Mouse (Mus musculus) lung, postnatal 10 days (tissue): Measurements from ENCODE around the gene Spint2.
A peak's percentile ranks its signal among the peaks of the same experiment; 100 is the strongest.
"Not testable (repeated sequence)": the region's sequence is repeated elsewhere in the genome, so short reads cannot be mapped to it uniquely, and the experiment has no call there.

ENCODE experiments used
- DNase-seq: peaks from one replicate; pipeline ENCODE4 v3.0.0; 2021

Gene Spint2

GRCm38 (mm10) chr7:29237596-29237995, 44.1 kb downstream of the Spint2 start:
- not testable (repeated sequence) for DNase-seq

- DNase-seq = no peak
These were observed 45.1 kb downstream of the Spint2 start for GRCm38 (mm10) chr7:29236593-29236992.

- no peak for DNase-seq
These were observed 47.1 kb downstream of the Spint2 start for GRCm38 (mm10) chr7:29234661-29235060.

- peak; percentile 77 for DNase-seq
These were observed 48.0 kb downstream of the Spint2 start for GRCm38 (mm10) chr7:29233745-29234144.

DNA sequence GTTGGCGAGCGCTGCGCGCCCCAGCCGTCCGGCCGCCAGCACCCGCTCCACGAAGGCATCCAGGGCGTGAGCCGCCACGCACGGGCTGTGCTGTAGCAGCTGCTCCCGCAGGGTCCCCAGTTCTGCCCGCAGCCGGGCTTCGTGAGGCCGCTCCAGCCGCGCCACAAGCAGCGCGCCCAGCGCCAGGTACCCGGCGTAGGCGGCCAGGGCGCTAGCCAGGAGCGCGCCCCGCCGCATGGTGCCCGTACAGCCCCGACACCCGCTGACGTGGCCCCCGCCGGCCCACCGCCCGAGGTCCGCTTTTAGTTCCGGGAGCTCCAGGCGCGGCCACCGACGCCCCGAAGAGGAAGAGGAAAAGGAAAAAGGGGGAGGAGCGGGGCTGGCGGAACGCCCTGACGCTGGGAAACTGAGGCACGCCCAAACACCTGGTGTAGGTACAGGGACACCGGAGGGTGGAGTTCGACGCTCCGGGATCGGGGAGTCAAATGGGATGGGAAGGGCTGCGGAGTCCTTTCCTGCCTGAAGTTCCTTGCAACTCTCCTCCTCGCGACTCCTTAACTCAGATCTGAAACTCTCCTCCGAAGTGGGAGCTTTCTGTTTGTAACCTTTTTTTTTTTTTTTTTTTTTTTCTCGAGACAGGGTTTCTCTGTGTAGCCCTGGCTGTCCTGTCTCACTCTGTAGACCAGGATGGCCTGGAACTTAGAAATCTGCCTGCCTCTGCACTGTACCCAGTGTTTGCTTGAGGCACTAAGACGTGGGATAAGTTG, 49.3 kb downstream of the Spint2 start, which contains the start of gene Kcnk6:
TSS of gene Kcnk6 (minus strand) at position 269 of the 767 bp plus-strand sequence.
- DNase-seq = peak; percentile 73

DNA sequence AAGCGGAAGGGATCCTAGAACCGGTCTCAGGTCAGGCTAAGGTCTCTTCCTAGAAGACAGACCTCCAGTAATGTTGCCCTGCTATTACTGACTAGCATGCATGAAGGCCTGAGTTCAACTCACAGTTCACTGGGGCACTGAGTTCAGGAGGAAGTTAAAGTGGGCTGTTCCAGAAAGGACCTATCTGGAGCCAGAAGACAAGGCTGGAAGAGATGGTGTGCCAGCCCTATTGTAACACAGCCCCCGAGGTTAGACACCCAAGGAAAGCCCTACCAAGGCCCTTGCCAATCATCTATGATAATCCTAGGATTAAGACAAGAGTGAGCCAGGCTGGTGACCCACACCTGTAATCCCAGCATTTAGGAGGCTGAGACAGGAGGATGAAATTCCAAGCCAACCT, 50.2 kb downstream of the Spint2 start:
- no peak for DNase-seq

DNA sequence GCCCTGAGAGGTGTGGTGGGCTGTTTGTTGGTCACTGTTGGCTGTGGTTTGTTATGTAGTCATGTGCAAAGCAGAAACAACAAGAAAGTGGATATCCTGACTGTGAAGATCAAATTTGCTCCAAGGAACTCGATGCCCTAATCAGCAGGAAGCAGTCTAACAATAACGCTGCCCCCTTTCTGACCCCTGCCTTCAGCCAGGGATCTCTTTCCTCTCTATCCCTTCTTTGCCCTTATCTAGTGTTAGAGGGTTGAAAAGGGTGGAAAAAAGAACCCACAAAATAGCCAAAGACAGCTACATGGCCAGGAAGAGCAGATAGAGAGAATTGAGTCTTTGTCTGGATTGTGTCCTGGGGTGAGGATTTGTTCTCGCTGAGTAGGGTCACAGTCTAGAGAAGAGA, 51.2 kb downstream of the Spint2 start:
- DNase-seq = no peak

DNA sequence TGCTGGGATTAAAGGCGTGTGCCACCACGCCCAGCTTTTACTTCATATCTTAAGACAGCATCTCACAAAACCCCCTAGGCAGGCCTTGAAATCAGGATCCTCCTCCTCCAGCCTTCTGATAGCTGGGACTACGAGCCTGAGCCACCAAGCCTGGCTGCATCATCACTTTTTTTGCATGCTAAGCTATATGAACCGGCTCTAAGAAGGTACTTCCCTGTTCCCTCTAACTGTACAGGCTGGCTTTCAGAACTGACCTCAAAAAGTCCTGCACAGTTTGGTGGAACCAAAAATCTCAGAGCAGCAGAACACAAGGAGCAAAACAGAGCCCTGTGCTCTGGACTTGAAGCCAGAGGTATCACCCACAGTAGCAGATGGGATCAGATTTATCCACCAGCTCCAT, 53.5 kb downstream of the Spint2 start:
- DNase-seq = no peak

DNA sequence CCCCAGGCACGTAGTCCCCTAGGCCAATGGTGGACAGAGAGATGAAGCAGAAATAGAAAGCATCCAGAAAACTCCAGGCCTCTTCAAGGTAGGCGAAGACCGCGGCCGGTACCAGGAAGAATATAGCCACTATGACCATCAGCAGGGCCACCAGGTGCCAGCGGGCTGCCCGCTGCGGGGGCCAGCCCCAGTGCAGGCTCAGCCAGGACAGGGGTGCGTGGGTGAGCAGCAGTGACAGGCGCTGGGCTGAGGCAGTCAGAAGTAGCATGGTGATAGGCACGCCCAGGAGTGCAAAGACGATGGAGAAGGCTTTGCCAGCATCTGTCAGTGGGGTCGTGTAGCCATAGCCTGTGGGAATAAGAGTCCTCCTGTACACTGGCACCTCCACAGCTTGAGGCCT, 56.2 kb downstream of the Spint2 start:
- no peak for DNase-seq

- no peak for DNase-seq
These were observed 56.8 kb downstream of the Spint2 start for GRCm38 (mm10) chr7:29224756-29225394.

DNA sequence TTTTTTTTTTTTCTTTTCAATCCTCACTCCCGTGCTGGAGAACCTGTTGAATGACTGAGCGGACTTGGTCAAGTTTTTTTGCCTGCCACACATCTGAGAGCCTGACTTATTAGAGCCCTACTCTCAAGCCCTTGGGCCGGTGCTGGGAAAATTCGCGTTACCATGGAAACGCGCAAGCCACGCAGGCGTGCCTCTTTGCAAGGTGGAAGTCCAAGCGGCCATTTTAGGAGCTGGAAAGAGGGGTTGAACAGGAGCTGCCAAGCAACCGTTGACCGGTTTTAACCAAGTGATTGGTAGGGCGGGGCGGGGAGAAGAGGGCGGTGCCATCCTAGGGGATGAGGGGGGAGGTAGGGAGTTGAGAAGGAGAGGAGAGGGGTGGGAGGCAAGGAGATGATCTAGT, 66.9 kb downstream of the Spint2 start:
- no peak for DNase-seq

GRCm38 (mm10) chr7:29214236-29214635, 67.5 kb downstream of the Spint2 start:
- DNase-seq = no peak

- DNase-seq = peak; percentile 44
These were observed 68.0 kb downstream of the Spint2 start, which contains the start of gene Catsperg1 for GRCm38 (mm10) chr7:29213675-29214082. TSS of gene Catsperg1 (minus strand) at chr7:29214035.

DNA sequence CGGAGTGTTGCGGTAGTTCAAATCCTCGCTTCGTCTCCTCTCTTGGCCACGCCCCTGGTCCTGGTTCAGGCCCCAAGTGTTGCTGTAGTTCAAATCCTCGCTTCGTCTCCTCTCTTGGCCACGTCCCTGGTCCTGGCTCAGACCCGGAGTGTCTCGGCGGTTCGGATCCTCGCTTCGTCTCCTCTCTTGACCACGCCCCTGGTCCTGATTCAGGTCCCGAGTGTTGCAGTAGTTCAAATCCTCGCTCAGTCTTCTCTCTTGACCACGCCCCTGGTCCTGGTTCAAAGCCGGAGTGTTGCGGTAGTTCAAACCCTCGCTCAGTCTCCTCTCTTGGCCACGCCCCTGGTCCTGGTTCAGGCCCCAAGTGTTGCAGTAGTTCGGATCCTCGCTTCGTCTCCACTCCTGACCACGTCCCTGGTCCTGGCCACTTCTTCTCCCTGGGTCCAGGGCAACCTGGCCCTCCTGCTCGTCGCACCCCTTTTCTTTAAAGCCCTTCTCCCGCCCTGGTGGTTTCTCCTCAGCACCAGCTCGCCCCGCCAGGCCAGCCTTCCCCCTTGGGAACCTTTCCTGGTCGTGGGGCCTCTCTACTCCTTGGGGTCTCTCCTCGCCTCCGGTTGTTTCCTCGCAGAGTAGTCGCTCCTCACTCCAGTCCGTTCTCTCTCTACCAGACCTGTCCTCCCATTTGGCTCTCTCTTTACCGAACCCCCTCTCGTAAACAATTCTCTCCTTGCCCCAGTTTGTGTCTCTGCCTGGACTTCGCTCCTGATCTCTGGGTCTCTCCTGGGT, 68.7 kb downstream of the Spint2 start:
- DNase-seq = peak; percentile 10

DNA sequence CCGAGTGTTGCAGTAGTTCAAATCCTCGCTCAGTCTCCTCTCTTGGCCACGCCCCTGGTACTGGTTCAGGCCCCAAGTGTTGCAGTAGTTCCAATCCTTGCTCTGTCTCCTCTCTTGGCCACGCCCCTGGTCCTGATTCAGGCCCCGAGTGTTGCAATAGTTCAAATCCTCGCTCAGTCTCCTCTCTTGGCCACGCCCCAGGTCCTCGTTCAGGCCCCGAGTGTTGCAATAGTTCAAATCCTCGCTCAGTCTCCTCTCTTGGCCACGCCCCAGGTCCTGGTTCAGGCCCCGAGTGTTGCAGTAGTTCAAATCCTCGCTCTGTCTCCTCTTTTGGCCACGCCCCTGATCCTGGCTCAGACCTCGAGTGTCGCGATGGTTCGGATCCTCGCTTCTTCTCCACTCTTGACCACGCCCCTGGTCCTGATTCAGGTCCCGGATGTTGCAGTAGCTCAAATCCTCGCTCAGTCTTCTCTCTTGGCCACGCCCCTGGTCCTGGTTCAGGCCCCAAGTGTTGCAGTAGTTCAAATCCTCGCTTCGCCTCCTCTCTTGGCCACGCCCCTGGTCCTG, 69.4 kb downstream of the Spint2 start:
- peak; percentile 50 for DNase-seq

- DNase-seq = peak; percentile 97
These were observed 70.1 kb downstream of the Spint2 start for GRCm38 (mm10) chr7:29211415-29212198.

DNA sequence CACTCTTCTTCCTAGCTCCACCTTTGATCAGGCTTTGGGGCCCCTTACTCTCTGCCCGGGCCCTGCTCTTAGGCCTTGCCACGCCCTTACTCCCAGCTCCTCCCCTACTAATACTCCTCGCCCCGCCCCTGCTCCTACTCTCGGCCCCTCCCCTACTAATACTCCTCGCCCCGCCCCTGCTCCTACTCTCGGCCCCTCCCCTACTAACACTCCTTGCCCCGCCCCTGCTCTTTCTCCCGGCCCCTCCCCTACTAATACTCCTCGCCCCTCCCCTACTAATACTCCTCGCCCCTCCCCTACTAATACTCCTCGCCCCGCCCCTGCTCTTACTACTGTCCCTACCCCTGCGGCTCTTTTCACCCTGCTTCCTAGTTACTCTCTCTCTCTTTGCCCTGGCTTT, 70.7 kb downstream of the Spint2 start:
- not testable (repeated sequence) for DNase-seq
